Mouse (Mus musculus): ENCODE results near the gene Prokr2.

DNA sequence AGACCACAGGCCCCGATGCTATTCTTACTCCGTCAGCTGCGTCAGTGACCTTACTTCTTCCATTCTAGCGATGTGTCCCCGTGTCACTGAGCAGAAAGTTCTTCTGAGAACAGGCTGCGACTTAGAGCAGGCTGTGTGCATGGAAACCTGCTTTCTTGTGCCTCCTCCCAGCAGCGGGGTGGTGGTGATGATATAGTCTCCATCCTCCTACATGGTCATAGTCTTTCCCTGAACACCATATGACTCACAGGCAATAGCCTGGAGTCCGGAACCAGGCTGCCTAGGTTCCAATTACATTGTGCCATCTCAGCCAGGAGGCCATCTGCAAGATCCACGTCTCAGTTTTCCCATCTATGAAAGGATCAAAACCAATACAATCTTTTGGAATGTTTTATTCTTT is 37.6 kb upstream of the Prokr2 start:
- no peak for TF ChIP-seq EP300 (IDR thresholded peaks at IDR 0.05; ENCODE audit: low read depth)
- TF ChIP-seq CTCF (IDR thresholded peaks at IDR 0.05; ENCODE audit: low read depth): no peak
